Mouse (Mus musculus): Measurements from ENCODE around the gene Limch1. TPM values are rescaled to one million over a fixed set of nuclear protein-coding genes. Genes with fewer than 3 reads are reported as not detected.

Gene Limch1
- polyA plus RNA-seq, 1 experiment = not detected

DNA sequence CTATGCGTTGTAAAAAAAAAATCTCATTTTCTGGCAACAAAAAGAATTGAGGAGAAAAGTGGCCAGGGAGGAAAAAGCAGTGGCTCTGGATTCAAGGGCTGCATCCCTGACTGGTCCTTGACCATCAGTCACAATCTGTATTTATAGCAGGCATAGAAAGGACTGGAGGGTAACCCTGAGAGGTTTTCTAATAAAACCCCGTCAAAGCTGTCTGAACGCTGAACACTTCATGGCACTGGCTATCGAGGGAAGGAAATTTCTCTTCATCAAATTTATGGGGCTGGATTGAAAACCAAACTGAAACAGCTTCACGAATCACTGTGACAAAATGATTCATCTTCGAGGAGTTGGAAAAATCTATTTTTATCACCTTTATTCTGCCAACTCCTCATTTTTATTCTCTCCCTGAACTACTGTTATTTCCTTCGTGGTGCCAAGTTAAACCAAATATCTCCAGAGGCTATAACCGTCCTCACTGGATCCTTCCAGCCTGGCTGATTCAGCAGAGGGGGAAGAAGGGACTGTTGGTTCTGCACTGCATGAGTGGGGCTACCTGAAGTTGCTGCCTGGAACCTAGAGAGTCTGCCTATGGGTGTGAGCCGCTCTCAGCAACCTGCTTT lies 153.3 kb downstream of the Limch1 start:
- TF ChIP-seq GATA1 (IDR thresholded peaks at IDR 0.05; ENCODE audit: low read length) = no peak

GRCm38 (mm10) chr5:66901116-66901515 lies 155.5 kb downstream of the Limch1 start:
- TF ChIP-seq GATA1 (IDR thresholded peaks at IDR 0.05; ENCODE audit: low read length) = no peak

DNA sequence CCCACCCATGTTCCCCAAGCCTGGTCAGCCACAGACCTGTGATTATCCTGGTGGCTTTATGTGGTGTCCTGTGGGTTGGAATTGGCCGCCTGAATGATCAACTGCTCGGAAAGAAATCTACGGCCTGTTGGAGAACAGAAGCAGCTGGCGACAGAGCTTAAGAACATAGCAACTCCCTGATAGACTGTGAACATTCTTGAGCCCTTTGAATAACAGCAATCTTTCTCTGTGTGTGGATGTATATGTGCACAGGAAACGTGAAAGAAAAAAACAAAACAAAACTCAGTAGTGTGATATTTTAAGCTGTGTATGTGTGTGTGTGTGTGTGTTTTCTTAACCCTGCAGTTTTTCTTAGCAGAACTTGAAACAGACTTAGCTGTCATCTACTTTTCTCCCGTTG lies 159.2 kb downstream of the Limch1 start:
- TF ChIP-seq GATA1 (IDR thresholded peaks at IDR 0.05; ENCODE audit: low read length) = no peak

GRCm38 (mm10) chr5:66908883-66909282 lies 163.3 kb downstream of the Limch1 start:
- no peak for TF ChIP-seq GATA1 (IDR thresholded peaks at IDR 0.05; ENCODE audit: low read length)

DNA sequence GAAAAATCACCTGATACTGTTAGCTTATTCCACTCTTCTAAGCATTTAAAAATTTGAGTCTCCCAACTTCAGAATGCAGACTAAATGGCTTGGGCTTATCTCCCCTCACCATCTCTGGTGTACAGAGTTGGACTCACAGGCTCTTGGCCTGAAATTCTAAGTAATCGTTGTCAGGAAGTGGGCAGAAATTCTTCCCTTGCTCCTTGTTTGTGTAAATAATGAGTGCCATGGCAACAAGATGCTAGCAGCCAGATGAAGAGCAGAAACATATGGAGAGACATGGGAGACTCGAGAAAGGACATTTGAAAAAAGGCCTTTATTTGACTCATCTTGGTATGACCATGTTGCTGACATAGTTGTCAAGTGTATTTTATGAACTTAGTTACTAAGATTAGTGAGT lies 164.3 kb downstream of the Limch1 start:
- TF ChIP-seq GATA1 (IDR thresholded peaks at IDR 0.05; ENCODE audit: low read length) = no peak

GRCm38 (mm10) chr5:66910610-66911009 lies 165.0 kb downstream of the Limch1 start:
- no peak for TF ChIP-seq GATA1 (IDR thresholded peaks at IDR 0.05; ENCODE audit: low read length)

GRCm38 (mm10) chr5:66911068-66911467 lies 165.4 kb downstream of the Limch1 start:
- no peak for TF ChIP-seq GATA1 (IDR thresholded peaks at IDR 0.05; ENCODE audit: low read length)

DNA sequence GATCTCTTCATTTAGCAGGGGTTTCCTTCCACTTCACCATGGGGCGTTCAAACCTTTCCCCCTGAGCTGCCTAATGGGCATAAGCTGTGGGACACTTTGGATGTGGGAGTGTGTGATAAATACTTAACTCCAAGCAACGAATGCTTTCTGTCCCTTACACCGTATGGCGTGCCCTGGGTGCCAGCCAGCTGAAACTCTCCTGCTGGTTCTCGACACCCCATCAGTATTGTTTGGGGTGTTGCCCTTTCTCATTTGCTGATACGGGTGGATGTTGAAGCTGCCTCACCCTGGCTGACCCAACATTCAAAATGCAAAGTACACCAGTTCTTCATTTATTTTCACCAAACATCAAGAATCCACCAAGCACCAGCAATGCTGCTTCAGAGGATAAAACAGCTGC lies 168.2 kb downstream of the Limch1 start:
- TF ChIP-seq GATA1 (IDR thresholded peaks at IDR 0.05; ENCODE audit: low read length) = no peak

GRCm38 (mm10) chr5:66917353-66918315 lies 172.0 kb downstream of the Limch1 start:
- TF ChIP-seq GATA1 (IDR thresholded peaks at IDR 0.05; ENCODE audit: low read length) = no peak

GRCm38 (mm10) chr5:66918316-66919305 lies 173.0 kb downstream of the Limch1 start:
- TF ChIP-seq GATA1 (IDR thresholded peaks at IDR 0.05; ENCODE audit: low read length) = no peak

DNA sequence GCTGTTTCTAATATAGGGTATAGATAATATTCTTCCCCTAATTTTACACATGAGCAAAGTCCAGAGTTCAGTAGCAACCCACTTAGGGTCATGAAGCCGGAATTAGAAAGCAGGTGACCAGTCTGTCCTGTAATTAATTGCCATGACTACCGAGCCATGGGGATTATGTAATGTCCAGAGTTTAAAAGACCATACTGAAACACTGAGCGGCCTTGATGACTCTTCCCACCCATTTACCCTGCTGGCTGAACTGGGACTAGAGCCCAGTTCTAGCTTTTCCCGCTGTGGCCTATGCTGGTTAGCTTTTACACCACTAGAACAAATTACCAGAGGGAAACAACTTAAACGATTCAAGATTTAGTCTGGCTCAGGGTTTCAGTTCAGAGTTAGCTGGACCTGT lies 177.0 kb downstream of the Limch1 start:
- TF ChIP-seq GATA1 (IDR thresholded peaks at IDR 0.05; ENCODE audit: low read length) = no peak

DNA sequence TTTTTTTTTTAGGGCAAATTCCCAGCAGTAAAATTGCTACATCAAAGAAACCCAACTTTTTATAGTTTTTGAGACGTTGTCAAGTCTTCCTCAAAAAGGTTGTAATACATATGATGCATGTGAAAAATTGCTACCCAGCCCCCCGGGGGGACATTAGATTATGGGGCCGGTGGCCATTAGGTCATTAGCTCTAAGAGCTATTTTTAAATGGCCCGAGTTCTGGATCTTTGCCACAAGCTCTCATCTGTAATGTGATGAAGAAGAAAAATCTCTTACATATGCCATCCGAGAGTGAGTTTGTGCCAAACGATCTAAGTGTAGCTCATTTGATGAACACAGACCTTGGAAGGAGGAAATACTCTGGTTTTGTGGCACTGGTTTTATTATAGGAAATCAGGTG lies 183.7 kb downstream of the Limch1 start:
- no peak for TF ChIP-seq GATA1 (IDR thresholded peaks at IDR 0.05; ENCODE audit: low read length)

DNA sequence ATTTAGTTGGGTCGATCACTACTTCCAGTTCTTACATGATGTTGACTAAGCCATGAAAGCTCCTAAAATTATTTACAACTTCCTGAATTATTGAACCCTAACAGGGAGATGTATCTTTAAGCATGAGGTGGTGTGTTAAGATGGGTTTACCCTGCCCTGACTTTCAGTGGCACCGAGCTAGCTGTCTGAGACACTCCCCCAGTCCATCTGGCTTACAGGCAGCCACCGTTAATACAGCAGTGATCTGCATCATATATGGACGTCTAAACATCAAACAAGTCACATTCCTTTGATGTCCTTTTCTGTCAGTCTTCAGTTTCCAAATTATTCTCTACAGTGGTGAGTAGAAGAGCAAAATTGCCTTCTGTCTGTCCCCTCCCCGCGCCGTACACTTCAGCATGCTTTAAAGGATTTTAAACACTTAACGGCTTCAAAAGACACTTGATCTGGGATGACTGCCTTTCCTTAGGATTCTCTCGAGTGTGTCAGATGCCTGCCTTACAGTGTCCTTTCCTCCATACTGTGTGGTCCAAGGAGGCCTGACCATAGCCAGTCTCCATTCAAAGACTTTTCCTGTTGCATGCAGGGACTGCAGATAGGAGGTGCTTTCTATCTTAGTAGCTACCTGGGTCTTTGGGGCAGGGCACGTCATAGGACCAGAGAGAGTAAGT lies 187.6 kb downstream of the Limch1 start:
- no peak for TF ChIP-seq GATA1 (IDR thresholded peaks at IDR 0.05; ENCODE audit: low read length)

DNA sequence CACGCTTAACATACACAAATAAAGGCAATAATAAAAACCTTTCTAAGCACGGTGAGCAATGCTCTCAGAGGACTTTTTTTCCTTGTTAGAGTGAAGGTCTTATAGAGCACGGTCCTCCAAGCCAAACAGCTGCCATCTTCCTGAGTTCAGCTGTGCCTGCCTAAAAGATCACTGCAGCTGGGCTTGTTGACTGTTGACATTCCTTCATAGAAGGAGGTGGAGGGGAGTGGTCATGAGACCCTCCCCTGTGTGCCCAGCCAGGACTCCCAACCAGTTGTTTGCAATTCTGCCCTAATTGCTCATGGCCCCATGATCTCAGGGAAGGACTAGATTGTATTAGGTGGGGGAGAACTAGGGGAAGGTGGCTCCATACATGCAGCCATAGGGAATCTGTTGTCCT lies 189.0 kb downstream of the Limch1 start:
- no peak for TF ChIP-seq GATA1 (IDR thresholded peaks at IDR 0.05; ENCODE audit: low read length)

DNA sequence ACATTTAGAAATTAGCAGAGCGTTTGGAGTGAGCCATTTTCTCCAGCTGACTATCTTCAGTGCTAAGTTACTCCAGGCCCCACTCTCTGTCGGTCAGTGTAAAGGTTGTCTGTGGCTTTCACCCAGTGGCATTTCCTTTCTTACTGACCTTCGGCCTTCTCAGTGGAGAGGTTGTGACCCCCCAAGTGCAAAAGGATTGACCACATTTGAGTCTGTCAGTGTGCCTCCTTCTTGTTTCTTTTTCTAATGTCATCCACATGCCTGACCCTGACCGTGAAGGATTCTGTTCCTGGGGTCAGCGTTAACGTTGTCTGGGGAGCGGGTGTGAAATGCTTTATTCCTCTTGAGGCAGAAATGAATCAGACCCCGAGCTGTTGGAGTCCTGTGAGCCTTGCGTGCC lies 191.7 kb downstream of the Limch1 start:
- no peak for TF ChIP-seq GATA1 (IDR thresholded peaks at IDR 0.05; ENCODE audit: low read length)

All from G1E-ER4 (cell line).